Mouse (Mus musculus) liver, postnatal 0 days (tissue): Measurements from ENCODE around the gene Trpm3.

Source experiments
- CTCF ChIP-seq: sonication (generic); IDR thresholded peaks from 2 replicates; pipeline ENCODE4 v1.5.1; 2016; ENCODE audit warnings: antibody characterized with exemption, low read depth
- EP300 ChIP-seq: IDR thresholded peaks from 2 replicates; pipeline ENCODE4 v1.6.1; 2016; ENCODE audit warnings: antibody characterized with exemption, low read depth, mild to moderate bottlenecking

GRCm38 (mm10) chr19:22317306-22317705 lies 178.5 kb downstream of the Trpm3 start:
- TF ChIP-seq CTCF, result no peak
- no peak for TF ChIP-seq EP300
